26 mouse cellular contexts compared by ENCODE assay signal in the genomic region with DNA sequence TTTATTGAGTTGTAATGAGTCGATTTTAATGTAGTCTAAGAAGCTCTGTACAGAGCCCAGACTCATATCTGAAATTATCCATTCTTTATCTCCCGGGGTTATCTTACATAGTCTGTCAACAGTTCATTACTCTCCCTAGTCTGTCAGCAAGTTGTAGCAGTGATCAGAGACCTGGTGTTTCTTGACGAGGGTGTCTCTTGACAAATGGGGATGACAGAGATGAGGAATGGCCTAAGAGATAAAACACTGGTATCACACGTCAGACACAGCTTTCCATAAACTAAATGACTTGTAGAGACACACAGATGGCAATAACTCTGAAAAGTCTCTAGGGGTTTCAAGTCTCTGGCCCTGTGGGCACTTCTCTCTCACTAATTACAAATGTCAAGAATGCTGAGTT.
DNase-seq lines count a peak whose midpoint lies in the region; ATAC-seq and TF ChIP-seq lines count a peak whose summit lies in the region.
"Had no signal": no experiment of that assay in that cellular context is flagged by ENCODE, and none has a peak within 500 bp of the region (broad histone marks: within the 10 kb centered on the region; RNA-seq: fewer than 3 reads in every experiment).

No protein-coding gene starts in this region.

- H3K36me3 ChIP-seq in heart, embryonic 13.5 days: no peaks in the 10 kb centered on the region
- H3K36me3 ChIP-seq in lung, embryonic 15.5 days: no peaks in the 10 kb centered on the region
- H3K36me3 ChIP-seq in thymus, adult 2 months (ENCODE audit: control insufficient read depth, insufficient read depth, low read length): no peaks in the 10 kb centered on the region
- H3K36me3 ChIP-seq: intestine, embryonic 15.5 days; midbrain, embryonic 13.5 days had no signal

- 17% methylated on average over 4 of the region's 4 CpGs for WGBS in heart, embryonic 13.5 days
- 31% methylated on average over 4 of the region's 4 CpGs for WGBS in lung, embryonic 15.5 days
- WGBS in thymus, adult 2 months: 85% methylated on average over 4 of the region's 4 CpGs

- peak overlapping the region; percentile 20; the same call in 1 of the 2 replicates for H3K4me2 ChIP-seq in heart, embryonic 13.5 days
- no peak overlapping the region for H3K4me2 ChIP-seq in lung, embryonic 15.5 days
- H3K4me2 ChIP-seq: forebrain, embryonic 13.5 days; heart, embryonic 11.5 days; intestine, embryonic 15.5 days; midbrain, embryonic 13.5 days had no signal

- H3K4me3 ChIP-seq in heart, embryonic 13.5 days: no peak overlapping the region
- H3K4me3 ChIP-seq in lung, embryonic 15.5 days: no peak overlapping the region
- no peak overlapping the region for H3K4me3 ChIP-seq in thymus, adult 2 months (ENCODE audit: control insufficient read depth, insufficient read depth, low read length)
- H3K4me3 ChIP-seq: forebrain, embryonic 13.5 days; hindbrain, embryonic 10.5 days; intestine, embryonic 15.5 days; megakaryocyte, embryonic 14.5 days; midbrain, embryonic 13.5 days had no signal

- H3K27me3 ChIP-seq in heart, embryonic 13.5 days (replicated peaks): no peaks in the 10 kb centered on the region
- no peaks in the 10 kb centered on the region for H3K27me3 ChIP-seq in lung, embryonic 15.5 days
- H3K27me3 ChIP-seq in thymus, adult 2 months (ENCODE audit: control insufficient read depth, insufficient read depth, low read length): no peaks in the 10 kb centered on the region
- H3K27me3 ChIP-seq: forebrain, embryonic 13.5 days; intestine, embryonic 15.5 days; megakaryocyte, embryonic 14.5 days; midbrain, embryonic 13.5 days had no signal

- no peak for ATAC-seq in heart, embryonic 13.5 days (ENCODE audit: extremely low read depth, insufficient number of reproducible peaks, low FRiP score, low TSS enrichment)
- ATAC-seq in lung, embryonic 15.5 days (ENCODE audit: borderline replicate concordance, extremely low read depth, low FRiP score, low TSS enrichment): peak; percentile 73; the same call in 1 of the 2 replicates
- ATAC-seq: activated CD4-positive, CD25-positive, alpha-beta regulatory T cell, adult 4 months; forebrain, embryonic 13.5 days; hindbrain, postnatal 0 days; intestine, embryonic 15.5 days; midbrain, embryonic 13.5 days had no signal

- H3K9me3 ChIP-seq in heart, embryonic 13.5 days: no peaks in the 10 kb centered on the region
- H3K9me3 ChIP-seq in lung, embryonic 15.5 days: no peaks in the 10 kb centered on the region
- H3K9me3 ChIP-seq: forebrain, embryonic 13.5 days; hindbrain, embryonic 10.5 days; intestine, embryonic 15.5 days; midbrain, embryonic 13.5 days had no signal

- H3K4me1 ChIP-seq in heart, embryonic 13.5 days: peaks cover 43% of the 10 kb centered on the region
- peaks cover 29% of the 10 kb centered on the region for H3K4me1 ChIP-seq in lung, embryonic 15.5 days
- no peaks in the 10 kb centered on the region for H3K4me1 ChIP-seq in thymus, adult 2 months (replicated peaks; ENCODE audit: control insufficient read depth, insufficient read depth, low read length)
- H3K4me1 ChIP-seq: intestine, embryonic 15.5 days; megakaryocyte, embryonic 14.5 days had no signal

- no peak overlapping the region for H3K9ac ChIP-seq in heart, embryonic 13.5 days
- no peak overlapping the region for H3K9ac ChIP-seq in lung, embryonic 15.5 days
- H3K9ac ChIP-seq: forebrain, embryonic 13.5 days; intestine, embryonic 15.5 days; midbrain, embryonic 13.5 days had no signal

- no peak for TF ChIP-seq POLR2A in thymus, adult 2 months (IDR thresholded peaks at IDR 0.05; ENCODE audit: control insufficient read depth, extremely low read depth, insufficient read depth, low read length, poor library complexity)

- TF ChIP-seq CTCF in thymus, adult 2 months (IDR thresholded peaks at IDR 0.05; ENCODE audit: borderline replicate concordance, control insufficient read depth, extremely low read depth, insufficient read depth, low read length, poor library complexity): no peak

- DNase-seq in heart, adult 18-20 months: no peak
- DNase-seq in lung, postnatal 25 days (ENCODE audit: low spot score): no peak
- peak; percentile 67 for DNase-seq in MEL-GATA-1-ER (ENCODE audit: extremely low read depth, low read depth)
- peak; percentile 30 for DNase-seq in mesoderm, embryonic 11.5 days (ENCODE audit: low read depth, low spot score)
- no peak for DNase-seq in thymus, adult 2 months
- DNase-seq: adrenal gland, adult 8-10 months; cerebellum, adult 11 months; cerebellum, adult 9-10 months; cerebellum, postnatal 36 days; gastrocnemius, postnatal 10 days; heart, postnatal 14 days; kidney, adult 2 months; lung, postnatal 4 days; retina, postnatal 1 day; right cerebral cortex, postnatal 14 days had no signal

- H3K27ac ChIP-seq in heart, embryonic 13.5 days (replicated peaks): no peak overlapping the region
- H3K27ac ChIP-seq in lung, embryonic 15.5 days: no peak overlapping the region
- H3K27ac ChIP-seq in thymus, adult 2 months (ENCODE audit: control insufficient read depth, insufficient read depth, low read length): no peak overlapping the region
- H3K27ac ChIP-seq: forebrain, embryonic 13.5 days; hindbrain, embryonic 10.5 days; hindbrain, postnatal 0 days; intestine, embryonic 15.5 days; kidney, postnatal 0 days; midbrain, embryonic 13.5 days had no signal

Comparison
In these comparisons a context has a peak if more than half of its experiments do, and no peak if none do; other contexts are left out.
1. DNase-seq: peak in MEL-GATA-1-ER (single experiment) and mesoderm, embryonic 11.5 days (single experiment); none in heart, adult 18-20 months (0 of 2), lung, postnatal 25 days (single experiment) and thymus, adult 2 months (single experiment).